Mouse (Mus musculus): ENCODE data around the gene Rad9a. TPM values are rescaled to one million over a fixed set of nuclear protein-coding genes. Genes with fewer than 3 reads are reported as not detected.

The Rad9a gene
- polyA plus RNA-seq, 1 experiment from 2014 or later = 41.5 TPM

DNA sequence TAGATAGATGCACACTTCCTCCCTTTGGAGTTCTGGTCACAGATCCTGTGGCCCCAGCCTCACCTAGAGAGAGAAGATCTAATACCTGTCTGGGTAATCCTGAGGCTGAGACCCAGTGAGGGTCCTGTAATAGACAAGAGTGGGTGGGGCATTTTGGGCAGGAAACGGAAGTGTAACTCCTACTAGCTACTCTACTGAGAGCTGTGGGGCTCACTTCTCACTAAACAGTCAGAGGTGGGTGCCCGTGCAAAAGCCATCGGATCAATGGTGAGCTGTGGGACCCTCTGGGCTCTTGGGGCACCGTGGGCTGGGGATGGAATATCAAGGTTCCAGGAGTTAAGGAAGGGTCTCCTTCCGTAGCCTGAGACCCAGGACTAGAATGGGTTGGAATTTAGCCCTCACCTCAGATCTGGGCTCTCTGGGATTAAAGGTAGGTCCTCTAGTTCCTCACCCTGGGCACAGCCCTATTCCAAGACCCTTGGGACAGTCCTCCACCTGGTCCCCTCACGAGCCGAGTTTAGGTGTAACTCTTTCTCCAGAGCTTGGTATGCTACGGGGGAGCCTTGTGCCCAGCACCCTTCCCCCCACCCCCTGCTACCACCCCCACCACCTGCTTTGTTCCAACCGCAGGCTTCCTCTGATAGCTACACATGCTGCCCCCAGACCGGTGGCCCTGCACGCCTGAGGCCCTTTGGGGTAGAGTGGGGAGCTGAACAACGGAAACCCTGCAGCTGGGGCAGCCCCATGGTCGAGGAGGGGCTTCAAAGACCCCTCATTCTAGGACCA lies 46.8 kb downstream of the Rad9a start:
- Histone ChIP-seq H3K36me3 (peaks cover 68% of the 10 kb centered on the region), H3K4me1 (peaks cover 5% of the 10 kb centered on the region), H3K27me3 (no peaks in the 10 kb centered on the region), H3K27ac (replicated peaks) (no peak overlapping the region), H3K4me3 (no peak overlapping the region), H3K9ac (replicated peaks) (no peak overlapping the region), H3K9me3 (no peaks in the 10 kb centered on the region), H3K4me2 (replicated peaks) (no peak overlapping the region)
- WGBS = 78% methylated on average over 13 of the region's 13 CpGs
- ATAC-seq (ENCODE audit: low FRiP score, low read depth) = no peak

DNA sequence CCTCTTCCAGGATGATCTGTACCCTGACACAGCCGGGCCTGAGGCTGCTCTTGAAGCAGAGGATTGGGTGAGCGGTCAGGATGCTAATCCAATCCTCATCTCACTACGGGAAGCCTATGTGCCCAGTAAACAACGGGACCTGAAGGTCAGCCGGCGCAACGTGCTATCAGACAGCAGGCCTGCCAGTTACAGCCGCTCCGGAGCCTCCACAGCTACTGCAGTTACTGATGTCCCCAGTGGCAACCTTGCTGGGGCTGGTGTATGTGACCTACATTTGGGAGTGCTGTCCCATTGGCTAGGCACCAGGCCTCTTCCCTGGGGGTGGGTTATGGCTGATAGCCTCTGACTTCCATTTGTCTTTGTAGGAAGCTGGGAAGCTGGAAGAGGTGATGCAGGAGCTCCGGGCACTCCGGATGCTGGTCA lies 48.2 kb downstream of the Rad9a start, which contains the start of gene Ptprcap:
TSS of gene Ptprcap (plus strand) at position 373 of the 423 bp plus-strand sequence.
- H3K9ac ChIP-seq (replicated peaks) = no peak within 1 kb of the TSS
- peaks cover 54% of the 10 kb centered on the region for H3K36me3 ChIP-seq
- no peaks in the 10 kb centered on the region for H3K9me3 ChIP-seq
- no peak within 1 kb of the TSS for H3K4me2 ChIP-seq (replicated peaks)
- H3K4me1 ChIP-seq = peaks cover 14% of the 10 kb centered on the region
- H3K4me3 ChIP-seq = no peak within 1 kb of the TSS
- WGBS = 68% methylated on average over 11 of the region's 11 CpGs
- no peak for ATAC-seq (ENCODE audit: low FRiP score, low read depth)
- 0 out of 2 replicates have a peak within 1 kb of the TSS, but pooled peaks have one; percentile 22 for H3K27ac ChIP-seq (replicated peaks)
- H3K27me3 ChIP-seq = no peaks in the 10 kb centered on the region

DNA sequence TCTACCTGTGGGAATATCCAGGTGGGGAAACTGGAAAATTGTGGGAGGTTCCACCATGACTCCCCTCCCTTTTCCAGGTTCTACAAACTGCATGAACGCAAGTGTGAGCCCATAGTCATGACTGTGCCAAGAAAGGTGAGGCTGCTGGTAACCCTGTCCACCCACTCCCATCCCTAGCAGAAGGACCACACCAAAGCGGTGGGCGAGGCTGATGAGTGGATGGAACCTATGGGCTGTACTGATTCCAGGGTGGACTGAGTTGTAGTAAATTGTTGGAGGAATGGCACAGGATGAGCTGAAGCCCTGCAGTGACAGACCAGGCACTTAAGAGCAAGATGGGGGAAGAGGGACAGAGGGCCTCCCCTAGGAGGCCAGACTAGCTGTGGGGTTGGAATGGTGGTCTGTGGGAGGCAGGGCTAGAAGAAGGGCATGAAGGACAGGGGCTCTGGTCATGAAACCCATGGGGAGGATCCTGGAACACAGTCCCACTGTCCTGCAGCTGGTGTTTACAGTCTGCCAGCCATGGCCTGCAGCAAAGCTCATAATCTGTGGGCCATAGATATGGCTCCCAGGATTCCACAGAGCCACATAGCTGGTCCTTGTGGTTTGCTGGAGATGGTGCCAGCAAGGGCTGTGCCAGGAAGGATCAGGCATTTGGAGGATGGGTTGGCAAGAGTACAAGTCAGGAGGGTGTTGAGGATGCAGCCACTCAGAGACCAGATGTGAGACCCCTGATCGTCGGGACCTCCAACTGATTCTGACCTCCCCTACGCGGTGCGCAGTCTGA lies 48.8 kb downstream of the Rad9a start:
- Histone ChIP-seq H3K36me3 (peaks cover 48% of the 10 kb centered on the region), H3K9me3 (no peaks in the 10 kb centered on the region), H3K4me3 (no peak overlapping the region), H3K27me3 (no peaks in the 10 kb centered on the region), H3K4me1 (peaks cover 21% of the 10 kb centered on the region), H3K27ac (replicated peaks) (no peak overlapping the region), H3K9ac (replicated peaks) (no peak overlapping the region), H3K4me2 (replicated peaks) (no peak overlapping the region)
- ATAC-seq (ENCODE audit: low FRiP score, low read depth) = no peak
- WGBS = 87% methylated on average over 8 of the region's 8 CpGs

DNA sequence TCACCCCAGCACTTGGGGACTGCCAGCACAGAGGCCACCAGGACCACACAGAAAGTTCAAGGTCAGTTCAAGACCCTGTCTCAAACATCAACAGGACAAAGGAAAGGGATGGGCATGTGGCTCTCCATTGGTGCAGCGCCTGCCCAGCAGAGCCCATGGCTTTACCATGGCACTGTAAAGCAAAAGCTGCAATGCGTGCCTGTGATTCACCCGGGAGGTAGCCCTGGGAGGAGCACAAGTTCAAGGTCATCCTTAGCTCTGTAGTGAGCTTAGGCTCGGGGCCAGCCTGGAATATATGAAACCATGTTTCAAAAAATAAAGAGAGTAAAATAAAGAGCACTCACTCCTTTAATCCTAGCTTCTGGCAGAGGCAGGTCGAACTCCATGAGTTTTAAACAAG lies 49.6 kb downstream of the Rad9a start:
- Histone ChIP-seq H3K27me3 (no peaks in the 10 kb centered on the region), H3K9ac (replicated peaks) (no peak overlapping the region), H3K9me3 (no peaks in the 10 kb centered on the region), H3K27ac (replicated peaks) (no peak overlapping the region), H3K4me1 (peaks cover 22% of the 10 kb centered on the region), H3K36me3 (peaks cover 41% of the 10 kb centered on the region), H3K4me3 (no peak overlapping the region), H3K4me2 (replicated peaks) (no peak overlapping the region)
- ATAC-seq (ENCODE audit: low FRiP score, low read depth) = no peak
- WGBS = 93% methylated on average over 5 of the region's 5 CpGs

DNA sequence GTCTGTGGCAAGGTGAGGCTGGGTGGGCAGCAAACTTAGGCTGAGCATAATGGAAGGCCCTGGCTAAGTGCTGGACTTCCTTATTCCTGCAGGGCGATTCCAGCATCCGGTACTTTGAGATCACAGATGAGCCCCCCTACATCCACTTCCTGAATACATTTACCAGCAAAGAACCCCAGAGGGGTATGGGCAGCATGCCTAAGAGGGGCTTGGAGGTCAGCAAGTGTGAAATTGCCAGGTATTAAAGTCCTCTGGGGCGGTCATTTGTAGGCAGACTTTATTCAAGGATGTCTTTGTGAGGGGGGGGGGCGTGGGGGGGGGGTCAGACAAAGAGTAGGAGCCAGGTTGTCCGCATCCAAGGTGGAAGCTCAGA lies 50.0 kb downstream of the Rad9a start:
- H3K9ac ChIP-seq (replicated peaks) = no peak overlapping the region
- WGBS = 74% methylated on average over 5 of the region's 5 CpGs
- peaks cover 22% of the 10 kb centered on the region for H3K4me1 ChIP-seq
- no peaks in the 10 kb centered on the region for H3K27me3 ChIP-seq
- no peak overlapping the region for H3K4me2 ChIP-seq (replicated peaks)
- ATAC-seq (ENCODE audit: low FRiP score, low read depth) = no peak
- peaks cover 37% of the 10 kb centered on the region for H3K36me3 ChIP-seq
- H3K9me3 ChIP-seq = no peaks in the 10 kb centered on the region
- H3K27ac ChIP-seq (replicated peaks) = no peak overlapping the region
- H3K4me3 ChIP-seq = no peak overlapping the region

DNA sequence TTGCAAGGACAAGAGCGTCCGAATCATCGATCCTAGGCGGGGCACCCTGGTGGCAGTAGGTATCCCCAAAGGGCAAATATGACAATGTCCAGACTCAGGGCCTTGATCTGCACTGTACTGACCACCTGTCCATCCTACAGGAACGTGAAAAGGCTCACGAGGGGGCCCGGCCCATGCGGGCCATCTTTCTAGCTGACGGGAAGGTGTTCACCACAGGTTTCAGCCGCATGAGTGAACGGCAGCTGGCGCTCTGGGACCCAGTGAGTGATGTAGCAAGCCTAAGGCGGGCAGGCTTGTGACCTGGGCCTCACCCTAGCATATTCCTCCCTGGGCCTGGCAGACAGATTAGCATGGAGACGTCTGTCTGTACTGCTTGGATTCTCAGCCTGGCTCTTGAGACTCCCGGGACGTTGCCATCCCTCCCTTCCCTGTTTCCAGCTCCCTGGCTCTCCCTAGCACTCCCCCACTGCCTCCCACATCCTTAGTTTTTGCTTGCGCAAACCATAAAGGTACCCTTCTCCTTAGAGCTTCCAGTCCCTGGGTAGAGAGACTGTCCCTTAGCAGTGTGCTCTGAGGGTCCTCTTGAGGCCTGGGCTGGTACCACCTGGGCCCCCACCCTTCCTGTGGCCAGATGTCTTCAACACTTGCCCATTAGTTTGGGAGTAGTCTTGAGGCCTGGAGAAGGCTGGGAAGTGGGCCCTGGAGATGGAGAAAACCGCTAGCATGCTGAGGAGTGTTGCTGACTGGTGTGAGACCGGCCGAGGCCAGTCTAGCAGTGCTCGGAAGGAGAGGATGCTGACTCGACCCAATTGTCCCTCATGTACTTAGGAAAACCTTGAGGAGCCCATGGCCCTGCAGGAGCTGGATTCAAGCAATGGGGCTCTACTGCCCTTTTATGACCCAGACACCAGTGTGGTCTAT lies 50.6 kb downstream of the Rad9a start:
- H3K9ac ChIP-seq (replicated peaks) = no peak overlapping the region; the same call in 1 of the 2 replicates
- ATAC-seq (ENCODE audit: low FRiP score, low read depth) = no peak
- H3K27me3 ChIP-seq = no peaks in the 10 kb centered on the region
- no peak overlapping the region for H3K4me2 ChIP-seq (replicated peaks)
- H3K4me3 ChIP-seq = no peak overlapping the region
- H3K9me3 ChIP-seq = no peaks in the 10 kb centered on the region
- no peak overlapping the region for H3K27ac ChIP-seq (replicated peaks)
- peaks cover 22% of the 10 kb centered on the region for H3K4me1 ChIP-seq
- WGBS = 90% methylated on average over 22 of the region's 22 CpGs
- H3K36me3 ChIP-seq = peaks cover 30% of the 10 kb centered on the region

DNA sequence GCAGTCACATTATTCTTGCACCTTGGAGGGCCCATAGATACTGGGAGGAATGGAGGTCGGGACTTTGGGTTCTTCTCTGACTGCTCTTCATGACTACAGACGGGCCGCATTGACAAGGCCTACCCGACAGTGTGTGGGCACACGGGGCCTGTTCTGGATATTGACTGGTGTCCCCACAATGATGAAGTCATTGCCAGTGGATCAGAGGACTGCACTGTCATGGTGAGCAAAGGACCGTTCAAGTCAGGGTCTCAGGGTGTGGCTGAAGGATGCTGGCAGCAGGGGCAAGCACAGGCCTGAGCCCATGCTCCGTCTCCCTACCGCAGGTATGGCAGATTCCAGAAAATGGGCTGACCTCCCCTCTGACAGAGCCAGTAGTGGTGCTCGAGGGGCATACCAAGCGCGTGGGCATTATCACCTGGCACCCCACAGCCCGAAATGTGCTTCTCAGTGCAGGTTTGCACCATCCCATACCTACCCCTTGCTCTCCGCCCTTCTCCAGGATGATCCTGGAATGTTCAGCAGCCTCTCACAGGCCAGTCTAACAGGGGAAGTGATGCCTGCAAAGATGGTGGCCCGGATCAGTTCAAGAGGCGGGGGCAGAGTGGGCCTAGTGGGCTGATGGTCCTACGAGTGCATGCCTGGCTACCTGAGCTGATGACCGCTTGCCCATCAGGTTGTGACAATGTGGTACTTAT lies 51.5 kb downstream of the Rad9a start:
- H3K9me3 ChIP-seq = no peaks in the 10 kb centered on the region
- no peaks in the 10 kb centered on the region for H3K27me3 ChIP-seq
- peak overlapping the region; percentile 86 for H3K4me2 ChIP-seq (replicated peaks)
- peak overlapping the region; percentile 86 for H3K9ac ChIP-seq (replicated peaks)
- H3K36me3 ChIP-seq = peaks cover 27% of the 10 kb centered on the region
- no peak for ATAC-seq (ENCODE audit: low FRiP score, low read depth)
- no peak overlapping the region for H3K4me3 ChIP-seq
- H3K4me1 ChIP-seq = peaks cover 22% of the 10 kb centered on the region
- 93% methylated on average over 17 of the region's 17 CpGs for WGBS
- no peak overlapping the region for H3K27ac ChIP-seq (replicated peaks)

DNA sequence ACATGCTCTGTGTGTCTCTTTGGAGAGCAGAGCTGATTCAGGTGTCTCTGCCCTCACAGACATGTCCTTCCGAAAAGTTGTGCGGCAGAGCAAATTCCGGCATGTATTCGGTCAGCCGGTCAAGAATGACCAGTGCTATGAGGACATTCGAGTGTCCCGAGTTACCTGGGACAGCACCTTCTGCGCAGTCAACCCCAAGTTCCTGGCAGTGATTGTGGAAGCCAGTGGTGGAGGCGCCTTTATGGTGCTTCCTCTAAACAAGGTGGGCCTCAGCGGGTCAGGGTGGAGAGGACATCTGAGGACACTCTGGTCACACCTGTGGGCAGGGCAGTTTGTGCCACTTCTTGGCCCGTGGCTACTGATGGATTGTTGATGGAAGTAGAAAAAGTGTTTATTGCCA lies 52.2 kb downstream of the Rad9a start:
- Histone ChIP-seq H3K9ac (replicated peaks) (peak overlapping the region; percentile 86), H3K27ac (replicated peaks) (no peak overlapping the region), H3K4me3 (peak overlapping the region; percentile 85), H3K4me2 (replicated peaks) (peak overlapping the region; percentile 86), H3K9me3 (no peaks in the 10 kb centered on the region), H3K4me1 (peaks cover 22% of the 10 kb centered on the region), H3K36me3 (peaks cover 27% of the 10 kb centered on the region), H3K27me3 (no peaks in the 10 kb centered on the region)
- ATAC-seq (ENCODE audit: low FRiP score, low read depth) = no peak
- 91% methylated on average over 11 of the region's 11 CpGs for WGBS

DNA sequence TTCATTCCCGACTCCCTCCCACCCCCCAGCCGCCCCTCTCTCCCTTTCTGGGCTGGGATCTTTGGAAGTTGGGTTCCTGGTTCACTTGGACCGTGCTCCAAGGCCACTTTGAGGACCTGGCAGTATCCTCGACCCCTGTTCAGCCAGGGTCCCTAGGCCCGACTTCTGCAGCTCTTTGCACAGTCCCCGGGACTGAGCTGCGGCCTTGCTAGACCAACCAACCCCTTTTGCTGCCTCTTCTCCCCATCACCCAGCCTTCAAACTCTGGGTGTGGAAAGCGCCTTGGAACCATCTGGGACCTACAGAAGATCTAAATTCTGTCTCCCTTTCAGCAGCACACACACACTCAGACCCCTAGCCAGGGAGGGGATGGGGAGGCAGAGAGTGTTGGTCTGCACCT lies 52.6 kb downstream of the Rad9a start:
- peak overlapping the region; percentile 85 for H3K4me3 ChIP-seq
- 6% methylated on average over 7 of the region's 8 CpGs for WGBS
- peak overlapping the region; percentile 86 for H3K9ac ChIP-seq (replicated peaks)
- no peaks in the 10 kb centered on the region for H3K27me3 ChIP-seq
- peak overlapping the region; percentile 86 for H3K4me2 ChIP-seq (replicated peaks)
- peak overlapping the region; percentile 47; the same call in 1 of the 2 replicates for H3K27ac ChIP-seq (replicated peaks)
- H3K4me1 ChIP-seq = peaks cover 22% of the 10 kb centered on the region
- H3K36me3 ChIP-seq = peaks cover 25% of the 10 kb centered on the region
- ATAC-seq (ENCODE audit: low FRiP score, low read depth) = no peak; the same call in 1 of the 2 replicates
- H3K9me3 ChIP-seq = no peaks in the 10 kb centered on the region

DNA sequence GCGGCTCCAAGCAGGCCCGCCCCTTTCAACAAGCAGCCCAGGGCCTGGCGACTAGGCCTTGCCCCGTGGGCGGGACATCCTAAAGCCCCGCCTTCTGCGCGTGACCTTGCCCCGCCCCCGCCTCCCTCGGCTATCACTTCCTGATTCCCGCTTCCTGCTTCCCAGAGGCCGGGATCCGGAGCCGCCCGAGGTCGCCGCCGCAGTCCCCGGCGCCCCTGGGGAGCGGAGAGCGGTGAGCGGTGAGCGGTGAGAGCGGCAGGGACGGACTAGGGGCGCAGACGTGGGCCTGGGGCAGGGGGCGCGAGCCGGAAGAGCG lies 53.0 kb downstream of the Rad9a start, which contains the start of gene Coro1b:
TSS of gene Coro1b (plus strand) at position 129 of the 316 bp plus-strand sequence.
- peak within 1 kb of the TSS; percentile 86 for H3K9ac ChIP-seq (replicated peaks)
- ATAC-seq (ENCODE audit: low FRiP score, low read depth) = peak; percentile 96
- peaks cover 22% of the 10 kb centered on the region for H3K36me3 ChIP-seq
- peak within 1 kb of the TSS; percentile 47 for H3K27ac ChIP-seq (replicated peaks)
- peak within 1 kb of the TSS; percentile 86 for H3K4me2 ChIP-seq (replicated peaks)
- WGBS = under 1% methylated on average over 33 of the region's 33 CpGs
- no peaks in the 10 kb centered on the region for H3K9me3 ChIP-seq
- H3K4me1 ChIP-seq = peaks cover 22% of the 10 kb centered on the region
- peak within 1 kb of the TSS; percentile 85 for H3K4me3 ChIP-seq
- no peaks in the 10 kb centered on the region for H3K27me3 ChIP-seq
